8 mouse cellular contexts compared by ENCODE assay signal in genomic region chr11:100570430-100571201, GRCm38 (mm10). TPM values are rescaled to one million over a fixed set of nuclear protein-coding genes. Genes with fewer than 3 reads are reported as not detected.
DNase-seq lines count a peak whose midpoint lies in the region; ATAC-seq and TF ChIP-seq lines count a peak whose summit lies in the region.

No protein-coding gene starts in this region.

- TF ChIP-seq CTCF in lung, adult 2 months (IDR thresholded peaks at IDR 0.05; ENCODE audit: insufficient read depth, low read length) = peak; percentile 77

- no peak; the same call in 1 of the 2 replicates for ATAC-seq in forebrain, embryonic 11.5 days (replicated peaks; ENCODE audit: low FRiP score)
- peak; percentile 45 for ATAC-seq in neural tube, embryonic 15.5 days (ENCODE audit: low FRiP score)

- H3K9ac ChIP-seq in ES-E14 (ENCODE audit: insufficient read depth, low read depth, low read length, poor library complexity, severe bottlenecking) = no peak overlapping the region
- H3K9ac ChIP-seq in forebrain, embryonic 11.5 days (ENCODE audit: low read length) = peak overlapping the region; percentile 10; the same call in 1 of the 2 replicates
- H3K9ac ChIP-seq in neural tube, embryonic 15.5 days (replicated peaks) = peak overlapping the region; percentile 11

- intact Hi-C loops in heart, postnatal 14 days (cut with DNase I) = loop anchor here (1.0 to 5.0 kb wide), 5 partner anchors 48 to 192 kb away; partner anchors contain the start of genes Hcrt and Nkiras2

- H3K4me2 ChIP-seq in forebrain, embryonic 11.5 days (ENCODE audit: low read depth, low read length, severe bottlenecking) = peak overlapping the region; percentile 48
- H3K4me2 ChIP-seq in neural tube, embryonic 15.5 days = peak overlapping the region; percentile 56

- 11% methylated on average over 8 of the region's 8 CpGs for WGBS in forebrain, embryonic 11.5 days
- WGBS in lung, adult 2 months = 11% methylated on average over 8 of the region's 8 CpGs
- WGBS in neural tube, embryonic 15.5 days = 14% methylated on average over 8 of the region's 8 CpGs

- peaks cover 0 to 3% of the 10 kb centered on the region in 2 experiments; a peak in 2 of 4 replicates for H3K4me1 ChIP-seq in ES-E14 (ENCODE audit: control insufficient read depth in 2 of 2, insufficient read depth in 2 of 2, low read length in 2 of 2, poor library complexity in 1 of 2)
- peaks cover 9% of the 10 kb centered on the region for H3K4me1 ChIP-seq in forebrain, embryonic 11.5 days (replicated peaks; ENCODE audit: control insufficient read depth, insufficient read depth, low read length)
- peaks cover 4% of the 10 kb centered on the region; the same call in 1 of the 2 replicates for H3K4me1 ChIP-seq in lung, adult 2 months (ENCODE audit: control insufficient read depth, insufficient read depth, low read length)
- peaks cover 27% of the 10 kb centered on the region for H3K4me1 ChIP-seq in neural tube, embryonic 15.5 days

- in situ Hi-C loops in ES-E14 (cut with MboI; ENCODE audit: low sequenced_read_pairs in 2 of 2, unreplicated experiment in 2 of 2) = loop anchor here in 1 of 2 experiments (5.0 kb wide), 1 partner anchor 127 kb away; no protein-coding TSS in a partner anchor

- DNase-seq in ES-E14 (ENCODE audit: low read depth, low spot score) = peak; percentile 75
- DNase-seq in c-Kit-positive CD71-positive TER-119-negative erythroid progenitor cells, embryonic 14.5 days (ENCODE audit: low read depth) = peak; percentile 58
- peak; percentile 81 for DNase-seq in forebrain, embryonic 11.5 days (ENCODE audit: low spot score)
- DNase-seq in heart, postnatal 14 days = peak; percentile 71 to 87
- DNase-seq in layer of hippocampus, adult 18-20 months (ENCODE audit: low spot score in 2 of 2) = peak; percentile 64 to 90
- peak; percentile 60 for DNase-seq in lung, adult 2 months
- peak; percentile 60 for DNase-seq in testis, postnatal 14 days (ENCODE audit: low spot score)

- peaks cover 2% of the 10 kb centered on the region for H3K27me3 ChIP-seq in forebrain, embryonic 11.5 days (ENCODE audit: control insufficient read depth, insufficient read depth, low read length)
- no peaks in the 10 kb centered on the region for H3K27me3 ChIP-seq in neural tube, embryonic 15.5 days (replicated peaks)

- no peak overlapping the region for H3K27ac ChIP-seq in ES-E14 (ENCODE audit: insufficient read depth, low read depth, low read length, poor library complexity, severe bottlenecking)
- H3K27ac ChIP-seq in forebrain, embryonic 11.5 days (ENCODE audit: low read depth, low read length) = no peak overlapping the region
- H3K27ac ChIP-seq in neural tube, embryonic 15.5 days (replicated peaks) = no peak overlapping the region

- H3K36me3 ChIP-seq in ES-E14 (ENCODE audit: control insufficient read depth, insufficient read depth, low read length, poor library complexity, severe bottlenecking) = no peaks in the 10 kb centered on the region
- no peaks in the 10 kb centered on the region for H3K36me3 ChIP-seq in forebrain, embryonic 11.5 days (ENCODE audit: control insufficient read depth, insufficient read depth, low read length)
- no peaks in the 10 kb centered on the region for H3K36me3 ChIP-seq in neural tube, embryonic 15.5 days

- H3K4me3 ChIP-seq in ES-E14 (ENCODE audit: insufficient read depth in 1 of 2, low read depth in 1 of 2, low read length in 2 of 2, poor library complexity in 1 of 2, severe bottlenecking in 1 of 2) = no peak overlapping the region
- peak overlapping the region; percentile 11; the same call in 1 of the 2 replicates for H3K4me3 ChIP-seq in forebrain, embryonic 11.5 days (ENCODE audit: low read depth, low read length)
- H3K4me3 ChIP-seq in lung, adult 2 months (replicated peaks; ENCODE audit: extremely low read depth, low read depth, low read length) = peak overlapping the region; percentile 10
- H3K4me3 ChIP-seq in neural tube, embryonic 15.5 days (replicated peaks) = peak overlapping the region; percentile 21

- H3K9me3 ChIP-seq in ES-E14 (ENCODE audit: control insufficient read depth, insufficient read depth, low read depth, low read length) = no peaks in the 10 kb centered on the region
- H3K9me3 ChIP-seq in forebrain, embryonic 11.5 days (ENCODE audit: control insufficient read depth, low read length) = no peaks in the 10 kb centered on the region
- H3K9me3 ChIP-seq in neural tube, embryonic 15.5 days (replicated peaks) = no peaks in the 10 kb centered on the region

- TF ChIP-seq POLR2A in lung, adult 2 months (IDR thresholded peaks at IDR 0.05; ENCODE audit: borderline replicate concordance, extremely low read depth, low read depth, low read length) = no peak

TF ChIP-seq in ES-E14, 5 proteins besides CTCF, POLR2A, EP300 and RAD21:
- TF ChIP-seq ZNF384 (IDR thresholded peaks at IDR 0.05; ENCODE audit: low read depth, low read length) = no peak
- no peak for TF ChIP-seq MAFK (IDR thresholded peaks at IDR 0.05; ENCODE audit: insufficient read depth, low read depth, low read length)
- no peak for TF ChIP-seq HCFC1 (IDR thresholded peaks at IDR 0.05; ENCODE audit: borderline replicate concordance, insufficient read depth, low read length)
- no peak for TF ChIP-seq CHD2 (IDR thresholded peaks at IDR 0.05; ENCODE audit: low read depth, low read length)
- 0 out of 2 replicates have a peak, but pooled peaks have one; percentile 8 for TF ChIP-seq ZC3H11A (IDR thresholded peaks at IDR 0.05; ENCODE audit: borderline replicate concordance, low read depth, low read length)

RNA-seq across cellular contexts. Expression of gene Cnp, which starts 4.1 kb away (rescaled TPM):
- total RNA-seq in ES-E14 (2012; rRNA removed) = 9.4 and 11.9 TPM in 2 replicates
- polyA plus RNA-seq in forebrain, embryonic 11.5 days (2014; fragmentation: Nextera tagmentation; extraction: Ambion mirVana) = 18.3 and 20.3 TPM in 2 replicates
- total RNA-seq in heart, postnatal 14 days (2021) = 1 to 10 TPM; 6.2 to 7.6 TPM
- 100 to 1,000 TPM; 171 to 195 TPM for total RNA-seq in layer of hippocampus, adult 18-20 months (2021)
- 27.5 and 29.9 TPM in 2 replicates for polyA plus RNA-seq in lung, adult 2 months (2012; rRNA removed)
- 62.0 and 74.6 TPM in 2 replicates for polyA plus RNA-seq in neural tube, embryonic 15.5 days (2015; fragmentation: Nextera tagmentation; extraction: Ambion mirVana)

RNA-seq across cellular contexts. Expression of gene Ttc25, which starts 25.2 kb away (rescaled TPM):
- 2.3 and 3.4 TPM in 2 replicates for total RNA-seq in ES-E14 (2012; rRNA removed)
- 1.3 and 1.9 TPM in 2 replicates for polyA plus RNA-seq in forebrain, embryonic 11.5 days (2014; fragmentation: Nextera tagmentation; extraction: Ambion mirVana)
- under 1 TPM; 0.24 to 0.36 TPM for total RNA-seq in heart, postnatal 14 days (2021)
- 1 to 10 TPM in 1 of 2 experiments, under 1 TPM in 1; 0.96 to 1.1 TPM for total RNA-seq in layer of hippocampus, adult 18-20 months (2021)
- polyA plus RNA-seq in lung, adult 2 months (2012; rRNA removed) = 1.8 and 3.4 TPM in 2 replicates
- 1.2 and 2.1 TPM in 2 replicates for polyA plus RNA-seq in neural tube, embryonic 15.5 days (2015; fragmentation: Nextera tagmentation; extraction: Ambion mirVana)

RNA-seq across cellular contexts. Expression of gene Acly, which starts 42.8 kb away (rescaled TPM):
- total RNA-seq in ES-E14 (2012; rRNA removed) = 202 and 209 TPM in 2 replicates
- 294 TPM in 2 replicates for polyA plus RNA-seq in forebrain, embryonic 11.5 days (2014; fragmentation: Nextera tagmentation; extraction: Ambion mirVana)
- total RNA-seq in heart, postnatal 14 days (2021) = 10 to 100 TPM; 38.9 to 41.2 TPM
- 100 to 1,000 TPM; 118 to 124 TPM for total RNA-seq in layer of hippocampus, adult 18-20 months (2021)
- polyA plus RNA-seq in lung, adult 2 months (2012; rRNA removed) = 166 and 217 TPM in 2 replicates
- polyA plus RNA-seq in neural tube, embryonic 15.5 days (2015; fragmentation: Nextera tagmentation; extraction: Ambion mirVana) = 213 and 218 TPM in 2 replicates

RNA-seq across cellular contexts. Expression of gene Nkiras2, which starts 48.4 kb away (rescaled TPM):
- total RNA-seq in ES-E14 (2012; rRNA removed) = 27.3 and 30.7 TPM in 2 replicates
- polyA plus RNA-seq in forebrain, embryonic 11.5 days (2014; fragmentation: Nextera tagmentation; extraction: Ambion mirVana) = 94.5 and 107 TPM in 2 replicates
- total RNA-seq in heart, postnatal 14 days (2021) = 10 to 100 TPM; 53.4 to 55.2 TPM
- total RNA-seq in layer of hippocampus, adult 18-20 months (2021) = 10 to 100 TPM; 10.8 to 11.1 TPM
- 59.4 and 84.5 TPM in 2 replicates for polyA plus RNA-seq in lung, adult 2 months (2012; rRNA removed)
- polyA plus RNA-seq in neural tube, embryonic 15.5 days (2015; fragmentation: Nextera tagmentation; extraction: Ambion mirVana) = 90.1 and 96.3 TPM in 2 replicates

RNA-seq across cellular contexts. Expression of gene Dnajc7, which starts 49.4 kb away (rescaled TPM):
- total RNA-seq in ES-E14 (2012; rRNA removed) = 139 and 208 TPM in 2 replicates
- polyA plus RNA-seq in forebrain, embryonic 11.5 days (2014; fragmentation: Nextera tagmentation; extraction: Ambion mirVana) = 95.9 and 105 TPM in 2 replicates
- total RNA-seq in heart, postnatal 14 days (2021) = 100 to 1,000 TPM; 158 TPM
- 100 to 1,000 TPM; 223 to 252 TPM for total RNA-seq in layer of hippocampus, adult 18-20 months (2021)
- 29.8 and 56.5 TPM in 2 replicates for polyA plus RNA-seq in lung, adult 2 months (2012; rRNA removed)
- 287 and 298 TPM in 2 replicates for polyA plus RNA-seq in neural tube, embryonic 15.5 days (2015; fragmentation: Nextera tagmentation; extraction: Ambion mirVana)

Comparison
In these comparisons a context has a peak if more than half of its experiments do, and no peak if none do; other contexts are left out.
1. H3K4me3 ChIP-seq: peak in forebrain, embryonic 11.5 days (single experiment), lung, adult 2 months (single experiment) and neural tube, embryonic 15.5 days (single experiment); none in ES-E14 (0 of 2).
2. RNA of gene Cnp, which starts 4.1 kb away (total RNA-seq): 171 to 195 TPM in layer of hippocampus, adult 18-20 months; 9.4 to 11.9 TPM in ES-E14 and 6.2 to 7.6 TPM in heart, postnatal 14 days; every median in the first group is over 10 times any median in the second.
3. Peak in every context shown above with its lines, with median percentiles within 50 percentile points of each other: DNase-seq.